Mouse (Mus musculus) cortical plate, adult 2 months (tissue): ENCODE measurements at regions not wholly inside any gene's neighbourhood (a gene's known extent, or its start where the extent isn't known, plus 50 kb on each side); places are given as distances from the start of the nearest gene placed in this dataset.

Experiments
- CTCF ChIP-seq: fragments of 200-500 bp; IDR thresholded peaks from 2 replicates; pipeline ENCODE4 v1.5.1; 2011; ENCODE audit warnings: mild to moderate bottlenecking, control low read depth, low read length; ENCODE audit not compliant: insufficient read depth; ENCODE audit errors: extremely low read depth
- POLR2A ChIP-seq: fragments of 200-500 bp; IDR thresholded peaks from 2 replicates; pipeline ENCODE4 v1.6.1; 2011; ENCODE audit warnings: mild to moderate bottlenecking, low read length, control low read depth; ENCODE audit not compliant: insufficient read depth; ENCODE audit errors: extremely low read depth

DNA sequence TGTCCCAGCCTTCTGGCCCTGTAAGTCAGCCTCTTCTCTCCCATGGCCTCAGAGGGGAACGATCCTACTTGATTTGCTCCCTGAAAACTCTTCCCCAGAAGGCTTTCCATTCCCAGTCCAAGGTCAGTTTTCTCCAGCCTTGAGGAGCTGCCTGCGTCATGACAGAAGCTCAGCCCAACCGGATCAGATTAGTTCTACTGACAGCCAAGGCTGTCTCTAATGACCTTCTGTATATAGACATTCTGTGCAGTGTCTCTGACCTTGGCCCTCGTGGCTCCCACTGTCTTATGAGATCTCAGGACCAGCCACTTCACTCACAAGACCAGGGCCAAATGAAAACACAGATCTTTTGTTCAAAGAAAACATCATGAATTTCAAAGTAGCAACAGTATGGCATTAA lies 166.6 kb upstream of the Cited2 start:
- TF ChIP-seq CTCF: no peak
- no peak for TF ChIP-seq POLR2A
